Mouse (Mus musculus) liver, embryonic 16.5 days (tissue): ENCODE data around the gene Ttbk2. TPM values are rescaled to one million over a fixed set of nuclear protein-coding genes. Genes with fewer than 3 reads are reported as not detected.

Source experiments
- ATAC-seq: fragments of 200-750 bp; cut with Nextera tagmentation; 2 replicates; pipeline ENCODE4 v1.8.0; 2017; ENCODE audit warnings: low read depth, mild to moderate bottlenecking, moderate number of reproducible peaks, moderate library complexity
- H3K27ac ChIP-seq: fragments of 300-500 bp; sonication (generic); 2 replicates; pipeline ENCODE4 v1.5.1; 2014; ENCODE audit warnings: mild to moderate bottlenecking, low read length
- H3K27me3 ChIP-seq: fragments of 300-500 bp; sonication (generic); 2 replicates; pipeline ENCODE4 v1.6.1; 2014; ENCODE audit warnings: low read depth, low read length, mixed read lengths; ENCODE audit not compliant: control insufficient read depth, insufficient read depth
- H3K36me3 ChIP-seq: fragments of 300-500 bp; sonication (generic); 2 replicates; pipeline ENCODE4 v1.6.1; 2014; ENCODE audit warnings: mild to moderate bottlenecking; ENCODE audit not compliant: control insufficient read depth, insufficient read depth
- H3K4me1 ChIP-seq: fragments of 300-500 bp; sonication (generic); 2 replicates; pipeline ENCODE4 v1.6.1; 2014; ENCODE audit warnings: low read depth, low read length, mixed read lengths; ENCODE audit not compliant: control insufficient read depth
- H3K4me2 ChIP-seq: fragments of 300-500 bp; sonication (generic); 2 replicates; pipeline ENCODE4 v1.6.1; 2014; ENCODE audit warnings: low read depth, low read length, mixed read lengths
- H3K4me3 ChIP-seq: fragments of 300-500 bp; sonication (generic); 2 replicates; pipeline ENCODE4 v1.5.1; 2014; ENCODE audit warnings: low read depth, mild to moderate bottlenecking, low read length
- H3K9ac ChIP-seq: fragments of 300-500 bp; sonication (generic); 2 replicates; pipeline ENCODE4 v1.6.1; 2014; ENCODE audit warnings: low read depth, low read length
- H3K9me3 ChIP-seq: fragments of 300-500 bp; sonication (generic); replicated peaks from 2 replicates; pipeline ENCODE4 v1.6.1; 2016; ENCODE audit warnings: low read length; ENCODE audit not compliant: control insufficient read depth
- WGBS: fragments of 180-500 bp; shearing (Covaris S2); extraction: QIAGEN DNeasy Blood & Tissue Kit; methylation state at CpG from one replicate; pipeline ENCODE4 v1.1.7; 2014; ENCODE audit not compliant: insufficient replicate concordance; 5-methylcytosine and 5-hydroxymethylcytosine counted together
- polyA plus RNA-seq: library from polyadenylated mRNA; unstranded; fragments of >200 nt; fragmentation: Nextera tagmentation; extraction: Ambion mirVana; gene quantifications from 2 replicates; pipeline ENCODE4 v1.2.1, GENCODE M21; 2015

Gene Ttbk2
- polyA plus RNA-seq, 1 experiment from 2014 or later, result 0.41 TPM

GRCm38 (mm10) chr2:120710154-120710553, 140.2 kb downstream of the Ttbk2 start:
- no peak for ATAC-seq
- no peak overlapping the region for H3K4me2 ChIP-seq
- H3K4me1 ChIP-seq, result peaks cover 2% of the 10 kb centered on the region
- H3K27ac ChIP-seq, result no peak overlapping the region
- H3K9me3 ChIP-seq, result no peaks in the 10 kb centered on the region
- peaks cover 13% of the 10 kb centered on the region for H3K36me3 ChIP-seq
- WGBS, result 28% methylated on average over 3 of the region's 3 CpGs
- H3K4me3 ChIP-seq, result no peak overlapping the region
- H3K27me3 ChIP-seq, result no peaks in the 10 kb centered on the region
- H3K9ac ChIP-seq, result no peak overlapping the region

DNA sequence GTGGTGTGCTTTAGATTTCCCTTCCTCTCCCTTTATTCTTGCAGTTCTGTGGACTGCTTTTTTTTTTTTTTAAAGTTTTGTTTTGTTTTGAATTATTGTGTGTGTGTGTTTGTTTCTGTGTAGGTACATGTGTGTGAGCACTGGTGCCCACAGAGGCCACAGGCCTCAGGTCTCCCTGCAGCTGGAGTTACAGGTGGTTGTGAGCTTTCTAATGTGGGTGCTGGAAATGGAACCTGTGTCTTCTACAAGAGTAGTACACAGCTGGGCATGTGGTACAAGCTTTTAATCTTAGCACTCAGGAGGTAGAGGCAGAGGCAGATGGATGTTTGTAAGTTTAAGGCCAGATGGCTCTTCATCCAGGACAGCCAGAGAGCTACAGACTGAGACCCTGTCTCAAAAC, 143.4 kb downstream of the Ttbk2 start:
- Histone ChIP-seq H3K27me3 (no peaks in the 10 kb centered on the region), H3K27ac (no peak overlapping the region), H3K36me3 (no peaks in the 10 kb centered on the region; the same call in 1 of the 2 replicates), H3K4me3 (no peak overlapping the region), H3K4me2 (no peak overlapping the region), H3K9me3 (no peaks in the 10 kb centered on the region), H3K9ac (no peak overlapping the region), H3K4me1 (peaks cover 2% of the 10 kb centered on the region)
- ATAC-seq, result no peak

- ATAC-seq, result no peak
- Histone ChIP-seq H3K27me3 (no peaks in the 10 kb centered on the region), H3K4me2 (no peak overlapping the region), H3K4me3 (no peak overlapping the region), H3K27ac (no peak overlapping the region), H3K9ac (no peak overlapping the region), H3K9me3 (no peaks in the 10 kb centered on the region), H3K4me1 (peaks cover 5% of the 10 kb centered on the region), H3K36me3 (no peaks in the 10 kb centered on the region)
- WGBS, result 31% methylated on average over 5 of the region's 5 CpGs
Measured at GRCm38 (mm10) chr2:120702675-120703074, 147.7 kb downstream of the Ttbk2 start.

- Histone ChIP-seq H3K4me1 (peaks cover 9% of the 10 kb centered on the region), H3K4me3 (no peak overlapping the region), H3K27me3 (no peaks in the 10 kb centered on the region), H3K27ac (no peak overlapping the region), H3K4me2 (no peak overlapping the region), H3K9me3 (no peaks in the 10 kb centered on the region), H3K9ac (no peak overlapping the region), H3K36me3 (no peaks in the 10 kb centered on the region)
- whole genome bisulfite sequencing, result 28% methylated on average over 3 of the region's 3 CpGs
- ATAC-seq, result no peak
Measured at GRCm38 (mm10) chr2:120700379-120700885, 150.0 kb downstream of the Ttbk2 start.

DNA sequence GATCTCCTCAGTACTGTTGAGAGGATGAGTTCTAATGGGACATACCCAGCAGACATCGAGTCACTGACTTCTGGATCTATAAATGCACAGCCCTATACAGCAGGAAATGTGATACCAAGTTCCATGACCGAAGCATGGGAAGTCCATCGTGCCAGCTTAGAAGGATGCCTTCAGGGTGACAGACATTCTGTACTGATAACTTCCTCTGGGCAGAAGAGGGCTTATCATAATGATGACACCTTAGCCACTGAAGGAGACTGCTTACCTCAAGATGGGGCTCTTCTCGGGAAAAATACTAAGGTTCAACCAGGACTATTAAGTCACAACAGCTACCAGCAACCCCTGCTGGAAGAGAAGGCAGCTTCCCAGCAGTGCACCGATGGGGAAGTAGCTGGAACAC, 152.6 kb downstream of the Ttbk2 start:
- Histone ChIP-seq H3K27ac (peak overlapping the region; percentile 39; the same call in 1 of the 2 replicates), H3K4me1 (peaks cover 9% of the 10 kb centered on the region), H3K9ac (no peak overlapping the region; the same call in 1 of the 2 replicates), H3K36me3 (no peaks in the 10 kb centered on the region), H3K4me2 (peak overlapping the region; percentile 19; the same call in 1 of the 2 replicates), H3K27me3 (no peaks in the 10 kb centered on the region), H3K4me3 (no peak overlapping the region), H3K9me3 (no peaks in the 10 kb centered on the region)
- ATAC-seq, result peak; percentile 93
- 33% methylated on average over 5 of the region's 5 CpGs for WGBS

Other genes starting within 250 kb of the Ttbk2 start
- 9.1 and 9.7 TPM in 2 replicates for gene Haus2, start 241.2 kb downstream of the Ttbk2 start, polyA plus RNA-seq
- gene Lrrc57, start 241.1 kb downstream of the Ttbk2 start, polyA plus RNA-seq, result 11.4 and 12.7 TPM in 2 replicates
- gene Stard9, start 221.5 kb downstream of the Ttbk2 start, polyA plus RNA-seq, result 0.92 and 0.94 TPM in 2 replicates
- 2.5 and 3.4 TPM in 2 replicates for gene Cdan1, start 476 bp downstream of the Ttbk2 start, polyA plus RNA-seq
- gene Ubr1, start 120.1 kb upstream of the Ttbk2 start, polyA plus RNA-seq, result 10.8 and 11.1 TPM in 2 replicates
- gene Tmem62, start 126.4 kb upstream of the Ttbk2 start, polyA plus RNA-seq, result 2.2 and 2.4 TPM in 2 replicates
- gene Ccndbp1, start 157.8 kb upstream of the Ttbk2 start, polyA plus RNA-seq, result 54.4 and 55.3 TPM in 2 replicates
- gene Epb42, start 186.5 kb upstream of the Ttbk2 start, polyA plus RNA-seq, result 149 and 173 TPM in 2 replicates
- gene Tgm5, start 235.2 kb upstream of the Ttbk2 start, polyA plus RNA-seq, result not detected in 2 replicates